Mouse (Mus musculus) hindbrain, postnatal 0 days (tissue): ENCODE results near the gene Pum2. TPM values are rescaled to one million over a fixed set of nuclear protein-coding genes. Genes with fewer than 3 reads are reported as not detected.
"Not testable (repeated sequence)": the region's sequence is repeated elsewhere in the genome, so short reads cannot be mapped to it uniquely, and the experiment has no call there.

Experiments
- ATAC-seq: fragments of 200-750 bp; cut with Nextera tagmentation; 2 replicates; pipeline ENCODE4 v1.8.0; 2017; ENCODE audit warnings: mild to moderate bottlenecking, moderate TSS enrichment, moderate library complexity
- DNase-seq: peaks from one replicate; pipeline ENCODE4 v3.0.0-alpha.2; 2015; ENCODE audit warnings: low spot score
- H3K27ac ChIP-seq: fragments of 300-500 bp; sonication (generic); 2 replicates; pipeline ENCODE4 v1.5.1; 2014; ENCODE audit warnings: mild to moderate bottlenecking
- H3K27me3 ChIP-seq: fragments of 300-500 bp; sonication (generic); 2 replicates; pipeline ENCODE4 v1.6.1; 2014; ENCODE audit warnings: low read length, mixed read lengths; ENCODE audit not compliant: insufficient read depth
- H3K36me3 ChIP-seq: fragments of 300-500 bp; sonication (generic); 2 replicates; pipeline ENCODE4 v1.6.1; 2014; ENCODE audit warnings: low read length, mixed read lengths; ENCODE audit not compliant: insufficient read depth
- H3K4me1 ChIP-seq: fragments of 300-500 bp; sonication (generic); 2 replicates; pipeline ENCODE4 v1.6.1; 2014; ENCODE audit warnings: antibody characterized with exemption, low read length, mixed read lengths; ENCODE audit not compliant: insufficient read depth
- H3K4me2 ChIP-seq: fragments of 300-500 bp; sonication (generic); 2 replicates; pipeline ENCODE4 v1.6.1; 2014; ENCODE audit warnings: low read depth, mild to moderate bottlenecking, low read length, moderate library complexity, mixed read lengths
- H3K4me3 ChIP-seq: fragments of 300-500 bp; sonication (generic); 2 replicates; pipeline ENCODE4 v1.5.1; 2014; ENCODE audit warnings: low read length
- H3K9ac ChIP-seq: fragments of 300-500 bp; sonication (generic); replicated peaks from 2 replicates; pipeline ENCODE4 v1.6.1; 2014; ENCODE audit warnings: mild to moderate bottlenecking, low read length, moderate library complexity, mixed read lengths
- H3K9me3 ChIP-seq: fragments of 300-500 bp; sonication (generic); 2 replicates; pipeline ENCODE4 v1.6.1; 2016; ENCODE audit warnings: low read length, mixed read lengths
- CTCF ChIP-seq: IDR thresholded peaks from 2 replicates; pipeline ENCODE4 v1.5.1; 2016; ENCODE audit warnings: antibody characterized with exemption, control low read depth, low read depth
- WGBS: fragments of 180-500 bp; shearing (Covaris S2); extraction: QIAGEN DNeasy Blood & Tissue Kit; methylation state at CpG from one replicate; pipeline ENCODE4 v1.1.7; 2014; 5-methylcytosine and 5-hydroxymethylcytosine counted together
- polyA plus RNA-seq: library from polyadenylated mRNA; unstranded; fragments of >200 nt; fragmentation: Nextera tagmentation; extraction: Ambion mirVana; gene quantifications from 2 replicates; pipeline ENCODE4 v1.2.1, GENCODE M21; 2015
- total RNA-seq: library from RNA; depleted of rRNA; stranded (reverse); fragments of >200 nt; gene quantifications from 2 replicates; pipeline ENCODE4 v1.2.3, GENCODE M21; 2014

Pum2 gene
- total and polyA plus RNA-seq, 2 experiments from 2014 or later: 31.1 to 118 TPM

DNA sequence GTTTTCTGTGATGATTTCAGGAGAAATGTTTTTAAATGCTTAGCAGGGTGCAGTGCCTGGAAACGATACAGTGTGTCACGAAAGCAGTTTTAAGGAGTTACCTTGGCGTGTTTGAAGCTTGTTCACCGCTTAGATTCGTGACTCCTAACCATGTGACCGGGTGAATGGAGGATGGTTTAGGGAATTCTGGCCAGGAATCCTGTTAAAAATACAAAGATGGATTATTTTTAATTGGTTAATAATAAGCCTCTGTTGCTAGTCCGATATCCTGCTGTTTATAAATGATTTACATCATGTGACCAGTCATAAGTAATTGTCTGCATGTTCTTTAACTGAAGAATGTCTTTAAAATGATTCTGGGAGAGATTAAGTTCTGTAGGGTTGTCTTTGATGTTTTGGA, 1.4 kb downstream of the Pum2 start:
- peaks cover 19% of the 10 kb centered on the region for H3K4me1 ChIP-seq
- peak overlapping the region; percentile 93 for H3K4me3 ChIP-seq
- H3K27me3 ChIP-seq: no peaks in the 10 kb centered on the region
- no peak for TF ChIP-seq CTCF
- H3K9ac ChIP-seq: peak overlapping the region; percentile 99
- H3K27ac ChIP-seq: no peak overlapping the region; the same call in 1 of the 2 replicates
- no peaks in the 10 kb centered on the region for H3K36me3 ChIP-seq
- H3K9me3 ChIP-seq: no peaks in the 10 kb centered on the region
- WGBS: 1% methylated on average over 7 of the region's 7 CpGs
- peak overlapping the region; percentile 64 for H3K4me2 ChIP-seq
- ATAC-seq (no peak), DNase-seq (peak; percentile 3)

GRCm38 (mm10) chr12:8676341-8676740, 2.4 kb downstream of the Pum2 start:
- 55% methylated on average over 6 of the region's 6 CpGs for WGBS
- H3K4me1 ChIP-seq: peaks cover 19% of the 10 kb centered on the region
- TF ChIP-seq CTCF: no peak
- H3K4me3 ChIP-seq: no peak overlapping the region; the same call in 1 of the 2 replicates
- no peak overlapping the region for H3K9ac ChIP-seq
- H3K4me2 ChIP-seq: peak overlapping the region; percentile 64
- H3K36me3 ChIP-seq: no peaks in the 10 kb centered on the region
- H3K9me3 ChIP-seq: no peaks in the 10 kb centered on the region
- no peak for ATAC-seq
- H3K27me3 ChIP-seq: no peaks in the 10 kb centered on the region
- DNase-seq: no peak
- H3K27ac ChIP-seq: no peak overlapping the region

GRCm38 (mm10) chr12:8677926-8678325, 4.0 kb downstream of the Pum2 start:
- Histone ChIP-seq H3K9me3 (no peaks in the 10 kb centered on the region), H3K4me2 (no peak overlapping the region), H3K4me1 (peaks cover 19% of the 10 kb centered on the region), H3K4me3 (no peak overlapping the region), H3K36me3 (no peaks in the 10 kb centered on the region), H3K9ac (no peak overlapping the region), H3K27me3 (no peaks in the 10 kb centered on the region), H3K27ac (no peak overlapping the region)
- no peak for DNase-seq
- no peak for ATAC-seq
- no peak for TF ChIP-seq CTCF

GRCm38 (mm10) chr12:8684200-8684599, 10.3 kb downstream of the Pum2 start:
- TF ChIP-seq CTCF: no peak
- H3K36me3 ChIP-seq: no peaks in the 10 kb centered on the region
- H3K27ac ChIP-seq: no peak overlapping the region
- no peaks in the 10 kb centered on the region for H3K9me3 ChIP-seq
- no peaks in the 10 kb centered on the region for H3K27me3 ChIP-seq
- DNase-seq (no peak), ATAC-seq (no peak)
- no peak overlapping the region for H3K4me3 ChIP-seq
- 88% methylated on average over 1 of the region's 1 CpGs for WGBS
- no peak overlapping the region for H3K4me2 ChIP-seq
- H3K4me1 ChIP-seq: no peaks in the 10 kb centered on the region
- no peak overlapping the region for H3K9ac ChIP-seq

DNA sequence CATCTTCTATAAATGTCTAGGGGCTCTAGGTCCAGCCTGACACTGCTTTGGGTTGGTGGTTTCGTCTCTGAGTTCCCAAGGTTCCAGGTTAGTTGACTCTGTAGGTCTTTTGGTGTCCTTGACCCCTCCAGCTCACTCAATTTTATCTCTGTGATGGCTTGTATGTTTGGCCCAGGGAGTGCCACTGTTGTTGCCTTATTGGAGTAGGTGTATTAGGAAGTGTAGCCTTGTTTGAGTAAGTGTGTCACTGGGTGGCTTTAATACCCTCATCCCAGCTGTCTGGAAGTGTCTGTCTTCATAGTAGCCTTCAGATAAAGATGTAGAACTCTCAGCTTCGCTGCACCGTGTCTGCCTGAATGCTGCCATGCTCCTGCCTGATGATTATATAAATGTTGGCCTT, 11.1 kb downstream of the Pum2 start:
- no peaks in the 10 kb centered on the region for H3K36me3 ChIP-seq
- WGBS: 100% methylated on average over 3 of the region's 3 CpGs
- H3K4me1 ChIP-seq: no peaks in the 10 kb centered on the region
- ATAC-seq (no peak), DNase-seq (no peak)
- no peaks in the 10 kb centered on the region for H3K27me3 ChIP-seq
- no peak overlapping the region for H3K9ac ChIP-seq
- H3K9me3 ChIP-seq: no peaks in the 10 kb centered on the region
- H3K4me2 ChIP-seq: no peak overlapping the region
- H3K27ac ChIP-seq: no peak overlapping the region
- H3K4me3 ChIP-seq: no peak overlapping the region
- TF ChIP-seq CTCF: no peak

- H3K36me3 ChIP-seq, H3K4me3 ChIP-seq, H3K4me2 ChIP-seq, H3K27me3 ChIP-seq, DNase-seq, H3K9ac ChIP-seq, ATAC-seq, H3K4me1 ChIP-seq, H3K27ac ChIP-seq, H3K9me3 ChIP-seq: not testable (repeated sequence)
- WGBS: 100% methylated on average over 2 of the region's 3 CpGs
Observed at GRCm38 (mm10) chr12:8689882-8690281, 15.9 kb downstream of the Pum2 start.

DNA sequence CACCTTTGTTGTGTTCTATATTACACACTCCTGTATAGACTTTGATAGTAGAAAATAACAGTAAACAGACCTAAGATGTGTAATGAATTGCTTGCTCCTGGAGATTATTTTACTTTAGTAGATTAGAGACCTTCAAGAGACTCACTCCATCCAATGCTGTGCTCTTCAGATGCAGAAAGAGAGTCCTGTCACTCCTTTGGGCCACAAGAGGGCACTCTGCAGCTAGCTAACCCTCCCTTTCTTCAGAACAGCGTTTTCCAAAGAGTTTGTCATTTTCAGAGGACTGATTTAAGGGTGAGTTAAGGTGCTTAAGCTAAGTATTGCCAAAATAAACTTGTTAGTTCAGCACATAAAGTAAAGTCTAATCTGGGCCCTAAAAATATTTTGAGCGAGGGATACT, 25.0 kb downstream of the Pum2 start:
- no peaks in the 10 kb centered on the region for H3K9me3 ChIP-seq
- H3K36me3 ChIP-seq: no peaks in the 10 kb centered on the region
- WGBS: 54% methylated on average over 2 of the region's 2 CpGs
- ATAC-seq: peak; percentile 29; the same call in 1 of the 2 replicates
- DNase-seq: peak; percentile 68
- no peaks in the 10 kb centered on the region for H3K4me1 ChIP-seq
- no peak overlapping the region for H3K4me2 ChIP-seq
- no peak overlapping the region for H3K4me3 ChIP-seq
- no peaks in the 10 kb centered on the region for H3K27me3 ChIP-seq
- no peak overlapping the region for H3K27ac ChIP-seq
- TF ChIP-seq CTCF: peak; percentile 76
- no peak overlapping the region for H3K9ac ChIP-seq
